Mouse (Mus musculus): ENCODE measurements at regions not wholly inside any gene's neighbourhood (a gene's known extent, or its start where the extent isn't known, plus 50 kb on each side); places are given as distances from the start of the nearest gene placed in this dataset.

DNA sequence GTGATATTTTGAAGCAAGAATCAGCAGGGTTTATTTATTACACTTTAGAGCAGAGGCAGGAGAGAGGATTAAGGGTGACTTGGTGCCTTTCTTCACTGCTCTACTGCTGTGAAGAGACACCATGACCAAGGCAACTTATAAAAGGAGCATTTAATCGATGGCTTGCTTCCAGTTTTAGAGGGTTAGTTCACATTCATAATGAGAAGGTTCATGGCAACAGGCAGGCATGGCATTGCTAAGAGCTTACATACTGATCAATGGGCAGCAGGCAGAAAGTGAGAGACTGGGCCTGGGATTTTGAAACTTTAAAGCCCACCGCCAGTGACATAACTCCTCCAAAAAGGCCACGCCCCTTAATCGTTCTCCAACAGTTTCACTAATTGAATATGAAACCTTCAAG, 89.7 kb upstream of the Frmd4a start:
- no peak for TF ChIP-seq POLR2A (IDR thresholded peaks at IDR 0.05; ENCODE audit: low read depth, low read length)
- no peak for TF ChIP-seq CTCF (IDR thresholded peaks at IDR 0.05; ENCODE audit: extremely low read depth, insufficient read depth, insufficient read length, insufficient replicate concordance)
